Mouse (Mus musculus) c-Kit-positive CD71-positive TER-119-negative erythroid progenitor cells, embryonic 14.5 days (primary cell): Measurements from ENCODE around the gene Pank3.
"Not testable (repeated sequence)": the region's sequence is repeated elsewhere in the genome, so short reads cannot be mapped to it uniquely, and the experiment has no call there.

ENCODE experiments used
- DNase-seq: peaks from one replicate; pipeline ENCODE4 v3.0.0-alpha.2; 2013; ENCODE audit warnings: low read depth

The Pank3 gene

GRCm38 (mm10) chr11:35840806-35841205 is 71.5 kb downstream of the Pank3 start:
- not testable (repeated sequence) for DNase-seq
